Mouse (Mus musculus) small intestine, adult 2 months (tissue): ENCODE data around the gene Cdc42bpg.
"Not testable (repeated sequence)": the region's sequence is repeated elsewhere in the genome, so short reads cannot be mapped to it uniquely, and the experiment has no call there.

Experiments
- CTCF ChIP-seq: fragments of 200-500 bp; IDR thresholded peaks from 2 replicates; pipeline ENCODE4 v1.5.1; 2012; ENCODE audit warnings: low read depth, mild to moderate bottlenecking, control low read depth, inconsistent platforms, low read length, moderate library complexity, mixed read lengths; ENCODE audit not compliant: insufficient replicate concordance, insufficient read length; ENCODE audit errors: extremely low read depth
- POLR2A ChIP-seq: fragments of 200-500 bp; IDR thresholded peaks from 2 replicates; pipeline ENCODE4 v1.6.1; 2012; ENCODE audit warnings: low read depth, mild to moderate bottlenecking, control low read depth, inconsistent platforms, low read length, moderate library complexity

DNA sequence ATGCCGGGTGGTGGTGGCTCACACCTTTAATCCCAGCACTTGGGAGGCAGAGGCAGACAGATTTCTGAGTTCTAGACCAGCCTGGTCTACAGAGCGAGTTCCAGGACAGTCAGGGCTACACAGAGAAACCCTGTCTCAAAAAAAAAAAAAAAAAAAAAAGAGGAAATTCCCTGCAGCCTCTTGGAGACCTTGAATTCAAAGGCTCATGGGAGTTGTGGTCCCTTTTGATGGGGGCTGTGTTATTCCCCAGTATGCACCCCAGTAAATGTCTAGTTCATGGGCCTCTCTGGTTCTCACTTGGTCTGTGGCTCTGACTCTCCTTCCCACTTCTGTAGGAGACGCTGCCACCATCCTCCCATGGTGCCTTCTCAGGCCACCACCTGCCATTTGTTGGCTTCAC is 5.5 kb downstream of the Cdc42bpg start:
- TF ChIP-seq CTCF, POLR2A: not testable (repeated sequence)
